In the genomic region with DNA sequence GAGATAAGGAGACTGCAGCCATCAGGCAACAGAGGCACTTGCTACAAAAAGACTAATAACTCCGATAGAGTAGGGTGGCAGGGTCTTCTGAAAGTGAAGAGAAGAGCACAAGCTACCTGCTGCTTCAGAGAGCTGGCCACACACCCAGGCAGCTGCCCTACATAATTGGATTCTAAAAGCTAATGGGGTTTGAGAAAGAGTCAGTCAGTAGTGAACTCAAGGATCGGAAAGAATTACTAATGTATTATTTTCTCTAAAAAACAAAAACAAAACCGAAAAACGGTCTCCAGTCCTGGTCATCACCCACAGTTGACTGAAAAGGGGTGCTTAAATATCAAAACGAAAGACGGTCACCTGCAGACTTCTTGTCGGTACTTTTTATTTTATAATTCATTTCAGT, we compare ENCODE assay signal across 1 mouse cellular context.
A peak's percentile ranks its signal among the peaks of the same experiment; 100 is the strongest.
TF ChIP-seq lines count a peak whose summit lies in the region.

No protein-coding gene starts in this region.

TF ChIP-seq in CH12.LX, 34 proteins besides CTCF, POLR2A, EP300 and RAD21 (continued from another document):
- TF ChIP-seq ELF1 (IDR thresholded peaks at IDR 0.05; ENCODE audit: low read depth, low read length): no peak
- TF ChIP-seq ETS1 (conservative IDR thresholded peaks at IDR 0.05; ENCODE audit: low read depth, low read length): no peak
- TF ChIP-seq RCOR1 (conservative IDR thresholded peaks at IDR 0.05; ENCODE audit: low read depth, low read length): no peak
- TF ChIP-seq MEF2A (IDR thresholded peaks at IDR 0.05; ENCODE audit: borderline replicate concordance, low read depth, low read length): no peak; the same call in 1 of the 2 replicates
- peak; percentile 30; the same call in 1 of the 2 replicates for TF ChIP-seq BHLHE40 (IDR thresholded peaks at IDR 0.05; ENCODE audit: low read depth, low read length)
- TF ChIP-seq E2F4 (IDR thresholded peaks at IDR 0.05; ENCODE audit: insufficient replicate concordance, low read depth, low read length): no peak
- no peak for TF ChIP-seq MAZ (IDR thresholded peaks at IDR 0.05; ENCODE audit: low read depth, low read length)
- no peak for TF ChIP-seq USF1 (IDR thresholded peaks at IDR 0.05; ENCODE audit: low read depth, low read length)
- TF ChIP-seq KAT2A (IDR thresholded peaks at IDR 0.05; ENCODE audit: insufficient replicate concordance, low read length): no peak
- TF ChIP-seq JUND (conservative IDR thresholded peaks at IDR 0.05; ENCODE audit: low read depth, low read length): peak; percentile 76
- no peak for TF ChIP-seq NRF1 (IDR thresholded peaks at IDR 0.05; ENCODE audit: low read depth, low read length)
- TF ChIP-seq USF2 (conservative IDR thresholded peaks at IDR 0.05; ENCODE audit: low read depth, low read length): no peak
- TF ChIP-seq ZNF384 (IDR thresholded peaks at IDR 0.05; ENCODE audit: low read depth, low read length): no peak
